Mouse (Mus musculus) limb, embryonic 12.5 days (tissue): ENCODE measurements around the gene Nfkbie. TPM values are rescaled to one million over a fixed set of nuclear protein-coding genes. Genes with fewer than 3 reads are reported as not detected.

Experiments
- polyA plus RNA-seq: library from polyadenylated mRNA; unstranded; fragments of >200 nt; fragmentation: Nextera tagmentation; extraction: Ambion mirVana; gene quantifications from 2 replicates; pipeline ENCODE4 v1.2.1, GENCODE M21; 2016

The Nfkbie gene
- polyA plus RNA-seq, 1 experiment from 2014 or later: 6.6 TPM

Other genes starting within 250 kb of the Nfkbie start
- gene Cdc5l, start 122.0 kb upstream of the Nfkbie start, polyA plus RNA-seq: 79.2 and 79.8 TPM in 2 replicates
- gene Spats1, start 80.3 kb upstream of the Nfkbie start, polyA plus RNA-seq: 0.83 and 1.1 TPM in 2 replicates
- 25.0 and 27.7 TPM in 2 replicates for gene Aars2, start 48.9 kb upstream of the Nfkbie start, polyA plus RNA-seq
- gene Tcte1, start 32.3 kb upstream of the Nfkbie start, polyA plus RNA-seq: 0.91 and 1.3 TPM in 2 replicates
- gene Tmem151b, start 6.0 kb upstream of the Nfkbie start, polyA plus RNA-seq: 7.7 and 9.7 TPM in 2 replicates
- gene Slc35b2, start 8.2 kb downstream of the Nfkbie start, polyA plus RNA-seq: 96.9 and 106 TPM in 2 replicates
- gene Hsp90ab1, start 17.6 kb downstream of the Nfkbie start, polyA plus RNA-seq: 1,474 and 1,563 TPM in 2 replicates
- 55.4 and 58.7 TPM in 2 replicates for gene Slc29a1, start 43.9 kb downstream of the Nfkbie start, polyA plus RNA-seq
- gene Mymx, start 46.4 kb downstream of the Nfkbie start, polyA plus RNA-seq: 15.8 and 16.4 TPM in 2 replicates
- gene Capn11, start 103.6 kb downstream of the Nfkbie start, polyA plus RNA-seq: 0.65 and 0.83 TPM in 2 replicates
- gene Mrpl14, start 130.6 kb downstream of the Nfkbie start, polyA plus RNA-seq: 143 and 153 TPM in 2 replicates
- gene Tmem63b, start 131.2 kb downstream of the Nfkbie start, polyA plus RNA-seq: 34.1 and 35.8 TPM in 2 replicates
- not detected in 2 replicates for gene 1600014C23Rik, start 178.1 kb downstream of the Nfkbie start, polyA plus RNA-seq